Mouse (Mus musculus) stomach, embryonic 14.5 days (tissue): ENCODE measurements around the gene Slc26a10. TPM values are rescaled to one million over a fixed set of nuclear protein-coding genes. Genes with fewer than 3 reads are reported as not detected.

Experiments used
- ATAC-seq: fragments of 200-750 bp; cut with Nextera tagmentation; 2 replicates; pipeline ENCODE4 v1.8.0; 2017; ENCODE audit warnings: low read depth, moderate TSS enrichment; ENCODE audit not compliant: insufficient number of reproducible peaks, insufficient read depth, low FRiP score
- H3K27ac ChIP-seq: fragments of 300-500 bp; sonication (generic); 2 replicates; pipeline ENCODE4 v1.5.1; 2014; ENCODE audit warnings: mild to moderate bottlenecking, low read length, moderate library complexity, mixed read lengths
- H3K27me3 ChIP-seq: fragments of 300-500 bp; sonication (generic); 2 replicates; pipeline ENCODE4 v1.6.1; 2014; ENCODE audit warnings: low read length, control low read depth, mixed read lengths; ENCODE audit not compliant: control insufficient read depth, insufficient read depth
- H3K36me3 ChIP-seq: fragments of 300-500 bp; sonication (generic); 2 replicates; pipeline ENCODE4 v1.6.1; 2014; ENCODE audit warnings: mild to moderate bottlenecking, control low read depth, low read length, moderate library complexity, mixed read lengths; ENCODE audit not compliant: control insufficient read depth, insufficient read depth
- H3K4me1 ChIP-seq: fragments of 300-500 bp; sonication (generic); 2 replicates; pipeline ENCODE4 v1.6.1; 2014; ENCODE audit warnings: low read length, control low read depth, mixed read lengths; ENCODE audit not compliant: control insufficient read depth, insufficient read depth
- H3K4me2 ChIP-seq: fragments of 300-500 bp; sonication (generic); replicated peaks from 2 replicates; pipeline ENCODE4 v1.6.1; 2014; ENCODE audit warnings: low read depth, low read length, control low read depth
- H3K4me3 ChIP-seq: fragments of 300-500 bp; sonication (generic); 2 replicates; pipeline ENCODE4 v1.5.1; 2014; ENCODE audit warnings: low read depth, low read length, control low read depth
- H3K9ac ChIP-seq: fragments of 300-500 bp; sonication (generic); replicated peaks from 2 replicates; pipeline ENCODE4 v1.6.1; 2014; ENCODE audit warnings: low read depth, mild to moderate bottlenecking, control low read depth, low read length, moderate library complexity, mixed read lengths
- H3K9me3 ChIP-seq: fragments of 300-500 bp; sonication (generic); 2 replicates; pipeline ENCODE4 v1.6.1; 2016; ENCODE audit warnings: low read depth, low read length, control low read depth; ENCODE audit not compliant: control insufficient read depth
- WGBS: fragments of 180-500 bp; shearing (Covaris S2); extraction: QIAGEN DNeasy Blood & Tissue Kit; methylation state at CpG from one replicate; pipeline ENCODE4 v1.1.7; 2014; 5-methylcytosine and 5-hydroxymethylcytosine counted together
- polyA plus RNA-seq: library from polyadenylated mRNA; unstranded; fragments of >200 nt; fragmentation: Nextera tagmentation; extraction: Ambion mirVana; gene quantifications from 2 replicates; pipeline ENCODE4 v1.2.1, GENCODE M21; 2014

Slc26a10 gene
- polyA plus RNA-seq, 1 experiment from 2014 or later: 0.82 TPM

DNA sequence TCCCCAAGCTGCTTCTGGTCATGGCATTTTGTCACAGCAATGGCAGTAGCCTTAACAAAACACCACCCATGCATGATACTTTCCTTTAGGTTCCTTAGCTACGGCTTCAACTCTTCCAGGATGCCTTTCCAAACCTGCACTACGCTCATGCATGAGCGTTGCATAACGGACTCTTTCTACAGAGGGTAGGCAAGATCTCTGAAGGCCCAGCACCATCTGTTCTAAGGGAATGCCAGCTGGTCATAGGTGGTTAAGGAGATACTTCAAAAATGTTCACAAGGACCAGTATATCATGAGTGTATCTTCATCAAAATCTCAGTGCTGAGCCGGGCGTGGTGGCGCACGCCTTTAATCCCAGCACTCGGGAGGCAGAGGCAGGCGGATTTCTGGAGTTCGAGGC is 36.0 kb upstream of the Slc26a10 start:
- Histone ChIP-seq H3K9ac (no peak overlapping the region), H3K27ac (no peak overlapping the region), H3K36me3 (no peaks in the 10 kb centered on the region), H3K27me3 (no peaks in the 10 kb centered on the region), H3K4me3 (no peak overlapping the region), H3K9me3 (no peaks in the 10 kb centered on the region), H3K4me2 (no peak overlapping the region), H3K4me1 (no peaks in the 10 kb centered on the region)
- WGBS: 94% methylated on average over 11 of the region's 11 CpGs
- ATAC-seq: no peak

DNA sequence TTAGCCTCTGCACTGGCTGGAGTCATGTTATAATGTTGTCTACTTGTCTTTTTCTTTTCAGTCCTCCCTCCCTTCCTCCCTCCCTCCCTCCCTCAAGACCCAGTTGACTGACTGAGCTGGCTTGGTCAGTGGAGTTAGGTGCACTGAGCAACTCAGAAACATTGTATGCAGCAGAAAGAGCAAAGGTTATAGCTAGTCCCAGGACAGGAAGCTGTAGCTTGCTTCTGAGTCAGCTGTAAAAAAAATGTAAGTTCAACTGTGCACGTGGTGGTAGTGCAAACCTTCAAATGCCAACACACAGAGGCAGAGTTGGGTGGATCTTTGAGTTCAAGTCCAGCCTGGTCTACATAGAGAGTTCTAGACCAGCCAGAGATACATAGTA is 34.0 kb upstream of the Slc26a10 start:
- Histone ChIP-seq H3K9me3 (no peaks in the 10 kb centered on the region), H3K4me1 (no peaks in the 10 kb centered on the region), H3K27ac (no peak overlapping the region), H3K27me3 (no peaks in the 10 kb centered on the region), H3K9ac (no peak overlapping the region), H3K4me2 (no peak overlapping the region), H3K4me3 (no peak overlapping the region), H3K36me3 (no peaks in the 10 kb centered on the region)
- no peak for ATAC-seq
- 31% methylated on average over 1 of the region's 1 CpGs for WGBS

DNA sequence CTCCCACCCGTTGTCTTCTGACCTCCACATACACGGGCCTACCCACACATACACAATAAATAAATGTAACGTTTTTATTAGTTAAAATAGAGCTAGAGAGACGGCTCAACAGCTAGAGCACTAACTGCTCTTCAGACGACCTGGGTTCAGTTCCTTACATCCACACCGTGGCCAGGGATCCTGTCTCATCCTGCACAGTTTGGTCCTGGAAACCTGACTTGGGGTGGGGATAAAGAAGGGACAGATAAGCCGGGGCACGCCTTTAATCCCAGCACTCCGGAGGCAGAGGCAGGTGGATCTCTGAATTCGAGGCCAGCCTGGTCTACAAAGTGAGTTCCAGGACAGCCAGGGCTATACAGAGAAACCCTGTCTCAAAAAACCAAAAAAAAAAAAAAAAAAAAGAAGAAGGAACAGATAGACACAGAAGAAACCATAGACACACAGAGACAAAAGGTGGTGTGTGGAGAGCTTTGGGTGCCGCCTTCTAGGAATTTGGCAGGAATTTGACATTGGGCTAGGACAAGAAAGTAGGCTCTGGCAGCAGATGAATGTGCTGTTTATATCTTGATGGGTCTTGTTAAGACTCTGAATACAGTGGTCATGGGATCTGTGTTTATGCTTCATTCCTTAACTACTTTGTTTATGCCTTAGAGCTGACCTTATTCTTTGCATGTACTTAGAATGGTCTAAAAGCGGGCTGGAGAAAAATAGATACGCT is 33.4 kb upstream of the Slc26a10 start:
- Histone ChIP-seq H3K27ac (no peak overlapping the region), H3K36me3 (no peaks in the 10 kb centered on the region; the same call in 1 of the 2 replicates), H3K4me1 (no peaks in the 10 kb centered on the region), H3K9me3 (no peaks in the 10 kb centered on the region), H3K9ac (no peak overlapping the region), H3K4me3 (no peak overlapping the region), H3K27me3 (no peaks in the 10 kb centered on the region), H3K4me2 (no peak overlapping the region)
- no peak for ATAC-seq
- 77% methylated on average over 13 of the region's 13 CpGs for WGBS

DNA sequence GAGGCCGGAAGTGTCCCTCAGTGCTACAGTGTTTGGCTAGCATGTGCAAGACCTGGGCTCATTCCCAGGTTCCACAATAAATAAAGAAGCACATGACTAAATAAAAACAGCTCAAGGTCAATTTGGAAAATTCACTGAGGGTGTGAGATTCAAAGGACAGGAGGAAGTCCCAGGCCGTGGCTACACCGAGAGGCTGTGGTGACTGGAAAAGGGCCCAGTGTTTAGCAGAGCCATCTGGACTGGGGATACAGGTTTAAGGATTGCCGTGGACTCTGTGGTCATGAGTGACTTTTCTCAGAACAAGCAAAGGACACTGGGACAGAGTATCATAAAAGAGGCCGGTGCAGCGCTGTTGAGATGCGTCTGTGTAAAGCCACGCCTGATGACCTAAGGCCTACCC is 32.8 kb upstream of the Slc26a10 start:
- Histone ChIP-seq H3K9me3 (no peaks in the 10 kb centered on the region), H3K27me3 (no peaks in the 10 kb centered on the region), H3K36me3 (no peaks in the 10 kb centered on the region; the same call in 1 of the 2 replicates), H3K27ac (no peak overlapping the region), H3K9ac (no peak overlapping the region), H3K4me3 (no peak overlapping the region), H3K4me2 (no peak overlapping the region), H3K4me1 (no peaks in the 10 kb centered on the region)
- 92% methylated on average over 8 of the region's 8 CpGs for WGBS
- no peak for ATAC-seq

DNA sequence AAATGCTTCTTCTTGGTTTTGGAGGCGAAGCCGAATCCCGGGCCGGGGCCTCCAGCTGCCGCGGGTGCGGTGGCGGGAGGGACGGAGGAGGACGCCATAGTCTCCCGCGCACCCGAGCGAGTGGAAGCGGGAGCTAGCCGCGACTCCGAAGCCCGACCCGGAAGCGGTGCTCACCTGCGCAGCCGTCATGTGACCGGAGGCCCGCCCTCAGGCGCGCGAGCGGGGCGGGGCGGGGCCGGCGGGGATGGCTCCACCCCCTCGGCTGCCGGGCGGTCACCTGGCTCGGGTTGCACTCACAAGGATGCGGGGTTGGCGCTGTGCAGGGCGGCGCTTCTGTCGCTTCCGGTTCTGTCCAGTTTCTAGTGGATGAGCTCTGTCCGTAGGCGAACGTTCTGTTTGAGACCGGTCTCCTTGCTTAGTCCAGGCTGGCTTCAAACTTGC is 31.0 kb upstream of the Slc26a10 start, which contains the start of gene Pip4k2c:
Pip4k2c (minus strand) TSS at position 172 of the 441 bp plus-strand sequence.
- peaks cover 6% of the 10 kb centered on the region; the same call in 1 of the 2 replicates for H3K36me3 ChIP-seq
- H3K4me1 ChIP-seq: no peaks in the 10 kb centered on the region
- H3K4me3 ChIP-seq: peak within 1 kb of the TSS; percentile 86
- under 1% methylated on average over 47 of the region's 47 CpGs for WGBS
- no peaks in the 10 kb centered on the region for H3K9me3 ChIP-seq
- peak; percentile 98 for ATAC-seq
- no peaks in the 10 kb centered on the region for H3K27me3 ChIP-seq
- H3K27ac ChIP-seq: peak within 1 kb of the TSS; percentile 39; the same call in 1 of the 2 replicates
- peak within 1 kb of the TSS; percentile 90 for H3K4me2 ChIP-seq
- peak within 1 kb of the TSS; percentile 77 for H3K9ac ChIP-seq

DNA sequence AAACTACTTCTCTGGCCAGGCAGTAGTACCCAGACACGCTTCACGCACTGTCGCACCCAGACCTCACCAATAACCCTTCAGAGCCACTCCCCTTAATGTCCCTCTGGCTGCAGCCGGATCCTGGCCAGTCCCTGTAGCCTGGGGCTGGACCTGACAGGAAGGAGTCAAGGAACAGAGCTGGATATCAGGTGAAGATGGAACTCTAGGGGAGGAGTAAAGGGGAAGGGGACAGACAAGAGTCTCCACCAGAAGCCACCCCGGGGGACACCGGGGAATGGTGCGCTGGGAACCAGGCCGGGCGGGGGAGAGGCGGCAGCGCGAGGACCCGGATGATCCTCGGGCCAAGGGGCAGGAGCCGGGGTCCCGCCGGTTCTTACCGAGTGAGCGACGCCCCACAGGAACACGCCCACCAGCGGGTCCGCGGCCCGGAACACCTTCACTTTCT is 30.5 kb upstream of the Slc26a10 start:
- ATAC-seq: peak; percentile 46; the same call in 1 of the 2 replicates
- peak overlapping the region; percentile 39; the same call in 1 of the 2 replicates for H3K27ac ChIP-seq
- peak overlapping the region; percentile 90 for H3K4me2 ChIP-seq
- H3K4me1 ChIP-seq: no peaks in the 10 kb centered on the region
- peak overlapping the region; percentile 86 for H3K4me3 ChIP-seq
- no peaks in the 10 kb centered on the region for H3K27me3 ChIP-seq
- WGBS: 1% methylated on average over 25 of the region's 25 CpGs
- H3K9me3 ChIP-seq: no peaks in the 10 kb centered on the region
- peak overlapping the region; percentile 77 for H3K9ac ChIP-seq
- peaks cover 6% of the 10 kb centered on the region; the same call in 1 of the 2 replicates for H3K36me3 ChIP-seq

DNA sequence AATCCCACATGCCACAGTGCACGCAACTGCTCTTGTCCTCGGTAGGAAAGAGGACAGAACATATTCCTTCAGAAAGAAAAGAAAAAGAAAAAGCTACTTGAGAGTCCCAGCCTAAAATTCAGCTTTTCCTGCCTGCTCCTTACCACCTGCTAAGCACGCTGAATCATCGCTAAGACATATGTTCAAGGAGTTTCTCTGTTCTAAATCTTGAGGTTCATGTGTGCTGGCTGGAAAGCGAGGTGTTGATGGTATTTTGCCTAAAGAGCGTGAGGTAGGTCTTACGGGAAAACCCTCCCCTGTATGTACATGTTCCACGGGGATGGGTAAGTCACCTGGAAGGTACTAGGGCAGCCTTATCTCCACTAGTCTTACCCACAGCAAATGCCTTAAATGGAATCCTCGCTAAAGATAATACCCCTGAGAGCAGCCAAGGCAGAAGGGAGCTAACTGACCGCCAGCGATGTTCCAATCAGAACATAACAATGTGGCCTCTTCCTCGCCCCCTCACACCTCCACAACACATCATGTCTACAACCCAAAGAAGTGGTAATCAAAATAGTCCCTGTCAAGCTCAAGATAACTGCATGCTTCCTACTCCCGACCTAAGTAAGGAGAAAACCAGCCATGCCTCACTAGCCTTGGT is 29.6 kb upstream of the Slc26a10 start:
- 81% methylated on average over 13 of the region's 13 CpGs for WGBS
- H3K4me3 ChIP-seq: peak overlapping the region; percentile 86

DNA sequence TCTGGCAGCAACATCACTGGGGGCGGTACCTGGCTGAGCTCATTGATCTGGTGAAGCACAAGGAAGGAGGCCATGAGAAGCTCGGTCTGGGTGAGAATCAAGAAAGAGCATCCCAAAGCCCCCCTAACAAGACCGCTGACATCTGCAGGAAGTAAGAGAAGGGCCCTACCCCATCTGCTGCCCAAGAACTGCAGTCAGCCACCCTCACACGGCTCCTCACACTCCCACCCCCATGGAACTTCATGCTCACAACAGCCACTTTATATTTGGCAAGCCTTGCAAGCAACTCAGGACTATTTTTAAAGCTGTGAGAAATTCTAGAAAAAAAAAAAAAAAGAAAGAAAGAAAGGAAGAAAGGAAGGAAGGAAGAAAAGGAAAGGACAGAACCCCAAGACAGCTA is 28.5 kb upstream of the Slc26a10 start:
- H3K4me3 ChIP-seq: no peak overlapping the region
- H3K4me2 ChIP-seq: no peak overlapping the region
- WGBS: 84% methylated on average over 4 of the region's 4 CpGs
- no peaks in the 10 kb centered on the region for H3K9me3 ChIP-seq
- no peak for ATAC-seq
- H3K36me3 ChIP-seq: peaks cover 14% of the 10 kb centered on the region
- H3K9ac ChIP-seq: no peak overlapping the region
- H3K27me3 ChIP-seq: no peaks in the 10 kb centered on the region
- no peaks in the 10 kb centered on the region for H3K4me1 ChIP-seq
- no peak overlapping the region for H3K27ac ChIP-seq

More for the DNA sequence above, 29.6 kb upstream of the Slc26a10 start:
- no peak overlapping the region for H3K9ac ChIP-seq
- no peak for ATAC-seq
- peak overlapping the region; percentile 90 for H3K4me2 ChIP-seq
- H3K4me1 ChIP-seq: no peaks in the 10 kb centered on the region
- H3K27ac ChIP-seq: no peak overlapping the region
- H3K9me3 ChIP-seq: no peaks in the 10 kb centered on the region
- no peaks in the 10 kb centered on the region for H3K27me3 ChIP-seq
- peaks cover 14% of the 10 kb centered on the region for H3K36me3 ChIP-seq
